Mouse (Mus musculus) fibroblast of lung, adult 2 months (primary cell): ENCODE results near the gene Fam57b.
A peak's percentile ranks its signal among the peaks of the same experiment; 100 is the strongest.

Experiments
- DNase-seq: peaks from one replicate; pipeline ENCODE4 v3.0.0-alpha.2; 2011; ENCODE audit warnings: low read depth

The Fam57b gene

GRCm38 (mm10) chr7:126799050-126799467 lies 1.6 kb downstream of the Fam57b start:
- peak; percentile 97 for DNase-seq

GRCm38 (mm10) chr7:126799468-126800268 lies 2.2 kb downstream of the Fam57b start:
- peak; percentile 81 for DNase-seq

GRCm38 (mm10) chr7:126800269-126801056 lies 3.0 kb downstream of the Fam57b start:
- DNase-seq = no peak

GRCm38 (mm10) chr7:126801057-126801422 lies 3.6 kb downstream of the Fam57b start:
- no peak for DNase-seq

- DNase-seq = no peak
Observed at GRCm38 (mm10) chr7:126802134-126802889, 4.8 kb downstream of the Fam57b start.

GRCm38 (mm10) chr7:126803181-126803580 lies 5.7 kb downstream of the Fam57b start:
- DNase-seq = no peak

- no peak for DNase-seq
Observed at GRCm38 (mm10) chr7:126803751-126804150, 6.3 kb downstream of the Fam57b start.

- DNase-seq = no peak
Observed at GRCm38 (mm10) chr7:126806956-126807355, 9.5 kb downstream of the Fam57b start.

- DNase-seq = peak; percentile 72
Observed at GRCm38 (mm10) chr7:126807405-126807804, 9.9 kb downstream of the Fam57b start.

- DNase-seq = peak; percentile 75
Observed at GRCm38 (mm10) chr7:126808703-126809455, 11.4 kb downstream of the Fam57b start.

GRCm38 (mm10) chr7:126809723-126810369 lies 12.4 kb downstream of the Fam57b start:
- no peak for DNase-seq

GRCm38 (mm10) chr7:126815726-126816222 lies 18.3 kb downstream of the Fam57b start:
- DNase-seq = no peak

GRCm38 (mm10) chr7:126816494-126816893 lies 19.0 kb downstream of the Fam57b start:
- DNase-seq = no peak

- DNase-seq = no peak
Observed at GRCm38 (mm10) chr7:126817595-126817994, 20.1 kb downstream of the Fam57b start.

- no peak for DNase-seq
Observed at GRCm38 (mm10) chr7:126818818-126819217, 21.4 kb downstream of the Fam57b start.

- DNase-seq = peak; percentile 21
Observed at GRCm38 (mm10) chr7:126821835-126822511, 24.5 kb downstream of the Fam57b start.

GRCm38 (mm10) chr7:126822741-126823140 lies 25.3 kb downstream of the Fam57b start:
- DNase-seq = no peak

- DNase-seq = no peak
Observed at GRCm38 (mm10) chr7:126823202-126823711, 25.8 kb downstream of the Fam57b start.

GRCm38 (mm10) chr7:126823940-126824339 lies 26.5 kb downstream of the Fam57b start:
- no peak for DNase-seq

GRCm38 (mm10) chr7:126825403-126825802 lies 27.9 kb downstream of the Fam57b start:
- DNase-seq = no peak
